Mouse (Mus musculus) kidney, adult 10 weeks (tissue): ENCODE results near the gene Lgi1. TPM values are rescaled to one million over a fixed set of nuclear protein-coding genes. Genes with fewer than 3 reads are reported as not detected.

Experiments
- polyA plus RNA-seq: library from polyadenylated mRNA; stranded (reverse); fragments of 350-450 nt; fragmentation: Illumina TruSeq; extraction: RNeasy Lipid Tissue Mini Kit (QIAGEN cat#74804); gene quantifications from one replicate; pipeline ENCODE4 v1.2.3, GENCODE M21; 2014; ENCODE audit warnings: low read depth, low replicate concordance

Gene Lgi1
- 0.32 TPM for polyA plus RNA-seq

DNA sequence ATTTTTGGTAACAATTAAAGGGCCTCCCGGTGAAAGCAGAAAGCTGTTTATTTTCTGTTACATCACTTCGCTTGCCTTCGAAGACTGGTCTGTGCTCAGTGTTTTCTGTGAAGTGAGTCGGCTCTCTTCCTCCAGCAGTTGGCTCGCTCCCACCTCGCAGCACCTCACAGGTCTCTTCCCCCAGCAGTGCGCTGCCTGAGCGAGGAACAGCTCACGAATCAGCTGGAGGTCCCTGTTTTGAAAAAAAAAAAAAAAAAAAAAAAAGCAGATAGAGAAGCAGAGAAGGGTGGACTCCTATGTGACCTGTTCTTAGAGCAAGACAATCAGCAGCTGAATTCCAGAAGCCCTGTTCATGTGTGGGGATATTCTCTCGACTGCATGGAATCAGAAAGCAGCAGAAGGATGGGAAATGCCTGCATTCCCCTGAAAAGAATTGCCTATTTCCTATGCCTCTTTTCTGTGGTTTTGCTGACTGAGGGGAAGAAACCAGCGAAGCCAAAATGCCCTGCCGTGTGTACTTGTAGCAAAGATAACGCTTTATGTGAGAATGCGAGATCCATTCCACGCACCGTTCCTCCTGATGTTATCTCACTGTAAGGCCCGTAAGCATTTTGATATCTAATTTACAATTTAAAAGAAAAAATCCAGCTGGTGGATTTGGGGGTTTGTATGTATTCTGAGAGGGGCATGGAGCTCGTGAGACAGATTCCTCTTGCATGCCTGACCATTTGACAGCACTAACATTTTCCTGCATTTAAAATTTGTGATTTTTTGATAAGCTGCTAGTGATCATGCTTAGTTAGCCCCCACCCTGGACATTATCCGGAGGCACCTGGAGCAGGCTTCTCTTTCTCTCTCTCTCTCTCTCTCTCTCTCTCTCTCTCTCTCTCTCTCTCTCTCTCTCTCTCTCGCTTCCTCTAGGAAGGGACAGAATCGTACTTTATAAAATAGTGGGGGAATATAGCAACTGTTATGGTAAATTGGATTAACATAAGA lies at the start of gene Lgi1:
Lgi1 (plus strand) TSS at position 32 of the 996 bp plus-strand sequence.

DNA sequence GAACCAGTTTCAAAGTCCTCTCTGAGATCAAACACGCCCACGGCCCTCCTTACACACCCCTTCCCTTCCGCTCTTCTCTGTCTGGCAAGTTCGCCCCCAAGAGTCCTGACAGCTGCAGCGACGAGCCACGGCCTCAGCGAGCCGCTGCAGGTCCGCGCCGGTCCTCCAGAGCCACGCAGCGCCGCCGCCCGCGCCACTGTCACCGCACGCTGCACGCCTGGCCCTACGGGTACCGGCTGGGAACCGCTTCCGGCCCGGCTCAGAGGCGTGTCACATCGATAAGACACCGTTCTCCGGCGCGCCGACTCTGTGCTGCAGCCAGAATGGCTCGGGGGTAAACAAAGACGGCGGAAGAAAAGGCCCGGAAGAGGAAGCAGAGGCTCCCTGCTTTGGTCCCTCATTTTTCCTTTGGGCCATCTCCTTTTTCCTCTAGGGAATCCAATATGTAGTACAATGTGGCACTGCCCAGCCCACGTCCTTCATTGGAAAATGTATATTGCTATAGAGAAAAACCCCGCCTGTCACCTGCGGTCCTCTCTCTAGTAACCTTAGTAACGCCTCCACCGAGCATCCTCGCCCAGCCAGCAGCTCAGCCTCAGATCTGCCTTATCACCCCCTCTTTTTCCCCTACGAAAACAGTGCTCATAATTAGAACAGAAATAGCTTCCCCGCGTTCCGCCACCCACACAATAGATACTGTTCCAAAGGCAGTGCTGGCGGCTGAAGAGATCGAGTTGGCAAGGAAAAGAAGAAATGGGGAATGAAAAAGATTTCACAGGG lies 40.2 kb upstream of the Lgi1 start, which contains the start of gene Fra10ac1:
Fra10ac1 (minus strand) TSS at position 252 of the 780 bp plus-strand sequence.

Other genes starting within 250 kb of the Lgi1 start
- 41.4 TPM for gene Myof, start 221.0 kb upstream of the Lgi1 start, polyA plus RNA-seq
- gene Cep55, start 209.5 kb upstream of the Lgi1 start, polyA plus RNA-seq = 0.40 TPM
- gene Ffar4, start 167.5 kb upstream of the Lgi1 start, polyA plus RNA-seq = not detected
- 3.5 TPM for gene Rbp4, start 139.3 kb upstream of the Lgi1 start, polyA plus RNA-seq
- not detected for gene Pde6c, start 131.8 kb upstream of the Lgi1 start, polyA plus RNA-seq
- gene Fra10ac1, start 40.4 kb upstream of the Lgi1 start, polyA plus RNA-seq = 45.7 TPM
- gene Slc35g1, start 131.4 kb downstream of the Lgi1 start, polyA plus RNA-seq = 54.3 TPM
- gene Plce1, start 216.6 kb downstream of the Lgi1 start, polyA plus RNA-seq = 3.6 TPM